Mouse (Mus musculus) brown adipose tissue, adult 24 weeks (tissue): ENCODE data around the gene Mfap4. TPM values are rescaled to one million over a fixed set of nuclear protein-coding genes. Genes with fewer than 3 reads are reported as not detected.

Experiments
- H3K27ac ChIP-seq: fragments of 200-500 bp; replicated peaks from 2 replicates; pipeline ENCODE4 v1.5.1; 2012; ENCODE audit warnings: low read depth, mild to moderate bottlenecking, low read length
- H3K4me1 ChIP-seq: fragments of 200-500 bp; 2 replicates; pipeline ENCODE4 v1.6.1; 2012; ENCODE audit warnings: low read length, mixed read lengths; ENCODE audit not compliant: control insufficient read depth, insufficient read depth, insufficient read length
- H3K4me3 ChIP-seq: fragments of 200-500 bp; 2 replicates; pipeline ENCODE4 v1.5.1; 2012; ENCODE audit warnings: low read depth, mild to moderate bottlenecking, low read length, moderate library complexity; ENCODE audit not compliant: insufficient read depth
- polyA plus RNA-seq: library from polyadenylated mRNA; stranded (reverse); fragments of >200 nt; gene quantifications from 2 replicates; pipeline ENCODE4 v1.2.4, GENCODE M21; 2012; ENCODE audit not compliant: missing spikeins, insufficient read depth, insufficient read length

Gene Mfap4
- polyA plus RNA-seq, 1 experiment: 2.0 TPM

- Histone ChIP-seq H3K27ac (no peak overlapping the region), H3K4me3 (no peak overlapping the region), H3K4me1 (peaks cover 33% of the 10 kb centered on the region)
These were observed 41.6 kb downstream of the Mfap4 start for GRCm38 (mm10) chr11:61526872-61527271.

GRCm38 (mm10) chr11:61529268-61529713 lies 44.1 kb downstream of the Mfap4 start:
- Histone ChIP-seq H3K4me3 (no peak overlapping the region), H3K4me1 (peaks cover 47% of the 10 kb centered on the region), H3K27ac (peak overlapping the region; percentile 40)

- Histone ChIP-seq H3K4me1 (peaks cover 65% of the 10 kb centered on the region), H3K27ac (peak overlapping the region; percentile 95), H3K4me3 (no peak overlapping the region)
These were observed 47.6 kb downstream of the Mfap4 start for GRCm38 (mm10) chr11:61532820-61533219.

DNA sequence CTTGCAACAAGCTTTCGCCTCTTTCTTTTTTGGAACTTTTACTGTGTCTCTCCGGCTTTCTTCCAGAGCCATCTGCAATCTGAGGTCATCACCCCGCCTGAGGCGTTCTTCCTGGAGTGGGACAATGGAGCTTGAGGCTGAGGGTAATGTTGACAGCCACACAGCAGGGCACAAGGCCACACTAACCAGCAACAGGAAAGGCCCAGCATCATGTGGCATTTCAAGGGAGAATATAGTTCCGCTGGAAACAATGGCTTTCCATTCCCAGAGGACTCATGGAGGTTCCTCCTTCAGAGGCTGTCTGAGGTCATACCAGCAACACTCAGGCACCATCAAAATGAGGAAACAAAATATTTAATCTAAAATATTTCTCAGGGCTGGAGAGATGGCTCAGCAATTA lies 48.3 kb downstream of the Mfap4 start:
- Histone ChIP-seq H3K4me1 (peaks cover 66% of the 10 kb centered on the region), H3K4me3 (no peak overlapping the region), H3K27ac (peak overlapping the region; percentile 95)

- Histone ChIP-seq H3K4me1 (peaks cover 55% of the 10 kb centered on the region), H3K27ac (peak overlapping the region; percentile 80)
These were observed 50.3 kb downstream of the Mfap4 start for GRCm38 (mm10) chr11:61535530-61535929.

GRCm38 (mm10) chr11:61536952-61537351 lies 51.7 kb downstream of the Mfap4 start:
- Histone ChIP-seq H3K4me3 (no peak overlapping the region), H3K4me1 (peaks cover 59% of the 10 kb centered on the region), H3K27ac (peak overlapping the region; percentile 73)

More at GRCm38 (mm10) chr11:61535530-61535929, 50.3 kb downstream of the Mfap4 start:
- H3K4me3 ChIP-seq: no peak overlapping the region

- Histone ChIP-seq H3K4me3 (no peak overlapping the region), H3K27ac (peak overlapping the region; percentile 73), H3K4me1 (peaks cover 60% of the 10 kb centered on the region)
These were observed 52.1 kb downstream of the Mfap4 start for GRCm38 (mm10) chr11:61537362-61537761.

Other genes with a start within 250 kb of the Mfap4 start
- 25.9 and 29.9 TPM in 2 replicates for gene Aldh3a2, start 218.0 kb upstream of the Mfap4 start, polyA plus RNA-seq
- gene Slc47a2, start 142.6 kb upstream of the Mfap4 start, polyA plus RNA-seq: not detected in 2 replicates
- 1.1 and 1.7 TPM in 2 replicates for gene Slc47a1, start 107.1 kb upstream of the Mfap4 start, polyA plus RNA-seq
- gene Rnf112, start 31.3 kb upstream of the Mfap4 start, polyA plus RNA-seq: not detected in 2 replicates
- gene Mapk7, start 9.0 kb downstream of the Mfap4 start, polyA plus RNA-seq: 3.0 and 3.7 TPM in 2 replicates
- gene B9d1, start 19.7 kb downstream of the Mfap4 start, polyA plus RNA-seq: 7.5 and 8.2 TPM in 2 replicates
- gene Epn2, start 94.3 kb downstream of the Mfap4 start, polyA plus RNA-seq: 20.2 and 29.1 TPM in 2 replicates
- gene Grap, start 167.8 kb downstream of the Mfap4 start, polyA plus RNA-seq: 5.8 and 8.6 TPM in 2 replicates
- 0.63 and 1.1 TPM in 2 replicates for gene Fam83g, start 198.7 kb downstream of the Mfap4 start, polyA plus RNA-seq
- not detected in 2 replicates for gene Slc5a10, start 235.4 kb downstream of the Mfap4 start, polyA plus RNA-seq